Mouse (Mus musculus) 416B (cell line): ENCODE data around the gene Rtp3.
A peak's percentile ranks its signal among the peaks of the same experiment; 100 is the strongest.

Experiments
- DNase-seq: peaks from one replicate; pipeline ENCODE4 v3.0.0; 2011; ENCODE audit warnings: low read depth

The Rtp3 gene

GRCm38 (mm10) chr9:110979411-110979810, 11.0 kb downstream of the Rtp3 start:
- DNase-seq: no peak

- DNase-seq: no peak
Measured at GRCm38 (mm10) chr9:110965910-110966231, 24.5 kb downstream of the Rtp3 start.

- no peak for DNase-seq
Measured at GRCm38 (mm10) chr9:110965062-110965909, 25.1 kb downstream of the Rtp3 start.

- DNase-seq: no peak
Measured at GRCm38 (mm10) chr9:110963566-110964115, 26.7 kb downstream of the Rtp3 start.

GRCm38 (mm10) chr9:110961386-110961785, 29.0 kb downstream of the Rtp3 start:
- DNase-seq: no peak

GRCm38 (mm10) chr9:110960230-110961149, 29.9 kb downstream of the Rtp3 start:
- DNase-seq: no peak

- DNase-seq: no peak
Measured at GRCm38 (mm10) chr9:110959669-110960068, 30.7 kb downstream of the Rtp3 start.

GRCm38 (mm10) chr9:110955962-110956361, 34.4 kb downstream of the Rtp3 start:
- no peak for DNase-seq

- DNase-seq: no peak
Measured at GRCm38 (mm10) chr9:110954681-110955445, 35.5 kb downstream of the Rtp3 start.

GRCm38 (mm10) chr9:110953550-110954461, 36.6 kb downstream of the Rtp3 start:
- DNase-seq: no peak

- DNase-seq: no peak
Measured at GRCm38 (mm10) chr9:110952931-110953549, 37.3 kb downstream of the Rtp3 start.

GRCm38 (mm10) chr9:110952398-110952797, 38.0 kb downstream of the Rtp3 start:
- DNase-seq: peak; percentile 28

GRCm38 (mm10) chr9:110951866-110952265, 38.5 kb downstream of the Rtp3 start:
- DNase-seq: peak; percentile 53

- no peak for DNase-seq
Measured at GRCm38 (mm10) chr9:110951397-110951796, 39.0 kb downstream of the Rtp3 start, which contains the start of gene Lrrc2. Gene Lrrc2, plus strand, starts transcription at chr9:110951545.

GRCm38 (mm10) chr9:110950109-110950508, 40.3 kb downstream of the Rtp3 start:
- DNase-seq: no peak

GRCm38 (mm10) chr9:110948813-110949310, 41.5 kb downstream of the Rtp3 start:
- no peak for DNase-seq

GRCm38 (mm10) chr9:110947900-110948299, 42.5 kb downstream of the Rtp3 start:
- no peak for DNase-seq

- DNase-seq: no peak
Measured at GRCm38 (mm10) chr9:110947261-110947661, 43.1 kb downstream of the Rtp3 start.

- no peak for DNase-seq
Measured at GRCm38 (mm10) chr9:110946548-110947044, 43.8 kb downstream of the Rtp3 start.

- no peak for DNase-seq
Measured at GRCm38 (mm10) chr9:110945926-110946325, 44.5 kb downstream of the Rtp3 start, which contains the start of gene Tdgf1. Gene Tdgf1, minus strand, starts transcription at chr9:110946158.
